Mouse (Mus musculus): ENCODE data around the gene Lrig3.

Gene Lrig3

DNA sequence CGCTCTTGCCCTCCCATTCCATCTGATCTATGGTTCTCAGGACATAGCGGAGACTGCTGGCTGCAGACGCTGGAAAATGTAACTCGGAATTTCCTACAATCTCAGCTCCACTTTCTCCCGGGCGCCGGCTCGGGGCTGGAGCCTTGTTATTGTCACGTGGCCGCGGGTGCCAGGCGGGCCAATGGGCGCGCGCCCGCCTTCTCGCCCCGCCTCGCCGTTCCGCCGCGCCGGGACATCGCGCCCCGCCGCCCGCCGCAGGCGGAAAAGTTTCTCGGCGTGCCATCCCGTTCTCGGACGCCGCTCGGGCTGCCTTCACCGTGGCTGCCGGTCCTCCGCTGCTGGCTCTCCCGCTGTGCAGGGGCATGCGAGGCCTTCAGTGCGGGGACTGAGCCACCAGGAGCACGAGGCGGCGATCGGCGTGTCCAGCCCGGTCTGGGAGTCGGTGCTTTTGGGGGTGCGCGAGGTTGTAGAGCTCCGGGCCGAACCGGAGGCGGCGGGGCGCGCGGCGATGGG, at the start of gene Lrig3:
Gene Lrig3, plus strand, starts transcription at position 201 of the 513 bp plus-strand sequence.
- peak; percentile 93 for DNase-seq

DNA sequence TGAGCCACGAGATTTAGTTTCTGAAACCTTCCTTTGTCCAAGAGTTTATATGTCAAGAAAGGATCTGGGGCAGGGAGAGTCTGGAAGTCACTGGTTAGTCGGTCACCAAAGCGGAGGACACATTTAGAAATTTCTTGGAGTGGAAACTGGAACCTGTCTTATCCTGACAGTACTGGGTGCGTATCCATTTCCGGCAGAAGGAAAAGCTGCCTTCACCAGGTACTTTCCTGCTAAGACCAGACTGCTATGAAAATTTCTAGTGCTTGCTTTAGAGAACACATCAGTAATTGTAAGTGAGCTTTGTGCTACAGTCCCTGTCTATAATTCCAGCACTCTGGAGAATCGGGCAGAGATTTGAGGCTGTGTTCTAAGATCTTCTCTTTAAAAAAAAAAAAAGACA, 49.2 kb upstream of the Lrig3 start:
- DNase-seq: no peak

DNA sequence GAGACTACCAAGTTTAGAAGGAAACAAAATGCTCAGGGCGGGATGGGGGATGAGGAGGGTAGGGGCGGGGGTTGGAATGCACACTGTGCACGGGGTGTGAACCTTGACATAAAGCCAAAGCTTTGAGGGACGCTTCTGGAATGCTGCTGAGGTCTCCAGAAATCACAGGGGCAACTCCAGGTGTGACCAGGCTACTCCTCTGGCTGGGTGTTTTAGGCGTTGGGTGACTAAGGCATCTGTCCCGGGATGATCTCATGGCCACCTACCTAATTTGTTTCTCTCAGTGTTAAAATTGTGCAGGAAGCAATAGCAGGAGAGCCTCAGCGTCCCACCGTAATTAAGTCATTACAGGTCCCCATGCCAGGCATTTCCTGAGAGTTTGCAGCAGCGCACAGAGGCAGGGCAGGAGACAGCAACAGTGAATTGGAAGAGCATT, 48.5 kb upstream of the Lrig3 start:
- no peak for DNase-seq

DNA sequence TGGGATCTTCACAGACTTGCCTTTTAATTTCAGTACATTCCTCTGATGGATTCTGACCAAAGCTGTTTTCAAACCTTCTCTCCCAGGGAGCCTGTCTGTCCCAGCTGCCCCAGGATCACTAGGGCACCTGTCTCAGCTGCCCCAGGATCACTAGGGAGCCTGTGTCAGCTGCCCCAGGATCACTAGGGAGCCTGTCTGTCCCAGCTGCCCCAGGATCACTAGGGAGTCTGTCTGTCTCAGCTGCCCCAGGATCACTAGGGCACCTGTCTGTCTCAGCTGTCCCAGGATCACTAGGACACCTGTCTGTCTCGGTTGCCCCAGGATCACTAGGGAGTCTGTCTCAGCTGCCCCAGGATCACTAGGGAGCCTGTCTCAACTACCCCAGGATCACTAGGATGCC, 47.0 kb upstream of the Lrig3 start:
- DNase-seq: no peak

DNA sequence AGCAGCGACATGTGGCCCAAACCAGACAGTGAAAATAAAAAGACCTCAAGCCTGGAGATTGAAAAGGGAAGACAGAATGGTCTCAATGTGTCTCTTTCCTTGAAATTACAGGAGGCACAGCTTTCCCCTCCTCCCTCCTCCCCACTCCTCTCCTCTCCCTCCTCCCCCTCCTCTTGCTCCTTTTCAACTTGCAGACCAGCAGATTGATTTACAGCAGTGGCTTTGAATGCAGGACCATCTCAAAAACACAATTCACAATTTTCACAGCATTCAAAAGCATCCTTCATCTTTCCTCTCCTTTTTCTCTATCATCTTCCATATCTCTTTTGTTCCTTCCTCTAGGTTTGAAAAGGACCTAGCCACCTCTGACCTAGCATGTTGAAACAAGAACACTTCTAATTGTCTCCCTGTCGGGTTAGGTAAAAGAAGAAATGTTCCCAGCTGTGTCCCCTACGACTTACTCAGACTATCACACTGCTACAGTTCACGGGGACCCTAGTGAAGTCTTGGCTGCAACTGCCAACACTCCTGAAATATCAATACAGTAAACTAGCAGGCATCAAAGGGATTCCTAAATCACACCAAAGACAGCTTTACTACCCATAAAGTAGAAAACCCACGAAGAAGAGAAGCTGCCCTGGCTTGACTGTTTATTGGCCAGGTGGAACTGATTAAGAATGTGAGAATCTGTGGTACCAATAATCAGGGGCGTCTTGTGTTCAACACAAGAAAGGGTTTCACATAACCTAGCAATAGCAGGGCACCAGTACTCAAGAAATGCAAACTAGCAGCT, 44.1 kb upstream of the Lrig3 start:
- DNase-seq: no peak

DNA sequence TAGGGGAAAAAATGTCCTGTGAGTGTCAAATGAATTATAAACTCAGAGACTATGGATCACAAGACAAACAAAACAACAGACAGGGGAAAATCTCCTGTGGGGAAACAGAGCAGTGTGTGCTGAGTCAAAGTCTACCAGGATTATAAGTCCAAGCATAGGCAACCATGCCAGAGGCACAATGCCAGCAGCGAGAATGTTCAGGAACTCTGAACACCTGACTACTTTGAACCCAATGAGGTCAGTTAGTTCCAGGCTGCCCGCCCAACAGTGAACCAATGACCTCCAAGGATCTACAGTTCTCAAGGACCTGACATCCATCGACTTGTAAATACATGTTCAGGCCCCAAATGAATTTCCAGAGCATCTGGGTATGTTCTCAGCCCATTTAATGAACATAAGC, 36.0 kb upstream of the Lrig3 start:
- DNase-seq: peak; percentile 59

DNA sequence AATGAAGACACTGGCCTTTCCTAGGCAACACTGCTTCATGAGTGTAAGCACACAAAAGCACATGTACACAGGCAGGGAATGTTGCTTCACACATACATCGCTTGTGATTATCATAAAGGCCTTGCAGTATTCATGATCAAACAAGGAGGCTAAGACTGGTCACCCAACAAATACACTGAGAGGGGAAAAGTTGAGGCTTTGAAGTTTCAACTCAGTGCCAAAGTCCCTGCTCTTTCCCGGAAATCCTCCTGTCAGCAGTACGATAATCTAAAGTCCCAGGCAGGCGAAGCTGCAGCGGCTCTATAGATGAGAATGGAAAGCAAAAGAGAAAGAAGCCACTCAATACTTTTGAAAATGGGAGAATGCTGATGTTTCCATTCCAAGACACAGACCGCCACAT, 32.6 kb upstream of the Lrig3 start:
- DNase-seq: no peak

DNA sequence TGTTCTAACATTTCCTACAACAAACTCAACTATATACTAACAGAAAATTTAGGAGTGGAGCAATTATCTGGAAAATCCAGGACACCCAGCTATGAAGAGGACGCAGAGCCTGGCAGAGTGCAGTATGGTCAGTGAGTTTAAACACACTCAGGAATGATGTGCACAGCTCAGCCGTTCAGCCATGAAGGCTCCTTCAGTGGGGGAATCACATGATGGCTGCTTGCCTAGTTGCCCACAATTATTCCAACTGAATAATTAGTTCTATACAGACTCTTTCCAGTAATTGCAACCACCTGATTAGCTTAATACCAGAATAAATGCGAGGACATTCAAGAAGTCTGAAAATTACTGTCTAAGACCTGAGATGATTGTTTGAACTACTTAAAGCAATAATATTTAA, 31.9 kb upstream of the Lrig3 start:
- DNase-seq: no peak

DNA sequence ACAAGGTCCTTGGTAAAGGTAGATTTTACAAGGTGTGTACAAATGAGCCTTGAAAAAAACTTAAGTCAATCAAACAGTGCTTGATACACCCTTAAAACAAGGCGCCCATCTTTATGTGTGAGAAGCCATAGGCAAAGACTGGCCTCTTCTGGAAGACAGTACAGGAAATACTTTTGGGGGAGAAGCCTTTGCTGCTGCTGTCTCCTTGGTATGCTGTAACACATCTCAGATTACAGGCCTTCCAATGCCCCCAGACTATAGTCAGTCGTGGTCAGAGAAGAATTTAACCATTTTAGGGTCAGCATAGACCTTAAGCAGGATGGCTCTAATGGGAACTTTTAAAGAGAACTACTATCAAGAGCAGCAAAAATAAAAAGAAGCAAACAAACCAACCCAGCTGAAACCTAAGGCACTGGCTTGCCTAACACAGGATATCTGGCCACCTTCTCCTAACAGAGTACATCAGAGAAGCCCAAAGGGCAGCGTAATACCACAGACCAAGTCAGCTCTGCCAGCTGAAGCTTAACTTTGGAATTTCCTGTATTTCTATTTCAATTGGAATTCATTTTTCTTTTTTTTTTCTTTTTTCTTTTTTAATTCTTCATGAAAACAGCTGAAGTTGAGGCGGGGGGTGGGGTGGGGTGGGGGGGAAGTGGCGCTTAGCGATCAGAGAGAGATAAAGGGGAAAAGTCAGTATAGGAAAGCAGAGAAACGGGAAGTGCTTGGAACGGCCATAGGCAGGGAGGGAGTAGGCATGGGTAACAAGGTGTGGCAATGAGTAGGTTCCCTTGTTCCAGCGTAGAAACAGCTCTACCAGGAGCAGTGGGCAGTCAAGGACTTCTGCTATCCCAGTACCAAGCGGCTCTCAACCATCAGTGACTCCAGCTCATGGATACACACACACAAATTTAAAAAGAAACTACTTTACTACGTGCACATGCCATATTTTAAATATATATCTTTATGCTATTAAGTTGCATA, 28.2 kb upstream of the Lrig3 start:
- DNase-seq: no peak

DNA sequence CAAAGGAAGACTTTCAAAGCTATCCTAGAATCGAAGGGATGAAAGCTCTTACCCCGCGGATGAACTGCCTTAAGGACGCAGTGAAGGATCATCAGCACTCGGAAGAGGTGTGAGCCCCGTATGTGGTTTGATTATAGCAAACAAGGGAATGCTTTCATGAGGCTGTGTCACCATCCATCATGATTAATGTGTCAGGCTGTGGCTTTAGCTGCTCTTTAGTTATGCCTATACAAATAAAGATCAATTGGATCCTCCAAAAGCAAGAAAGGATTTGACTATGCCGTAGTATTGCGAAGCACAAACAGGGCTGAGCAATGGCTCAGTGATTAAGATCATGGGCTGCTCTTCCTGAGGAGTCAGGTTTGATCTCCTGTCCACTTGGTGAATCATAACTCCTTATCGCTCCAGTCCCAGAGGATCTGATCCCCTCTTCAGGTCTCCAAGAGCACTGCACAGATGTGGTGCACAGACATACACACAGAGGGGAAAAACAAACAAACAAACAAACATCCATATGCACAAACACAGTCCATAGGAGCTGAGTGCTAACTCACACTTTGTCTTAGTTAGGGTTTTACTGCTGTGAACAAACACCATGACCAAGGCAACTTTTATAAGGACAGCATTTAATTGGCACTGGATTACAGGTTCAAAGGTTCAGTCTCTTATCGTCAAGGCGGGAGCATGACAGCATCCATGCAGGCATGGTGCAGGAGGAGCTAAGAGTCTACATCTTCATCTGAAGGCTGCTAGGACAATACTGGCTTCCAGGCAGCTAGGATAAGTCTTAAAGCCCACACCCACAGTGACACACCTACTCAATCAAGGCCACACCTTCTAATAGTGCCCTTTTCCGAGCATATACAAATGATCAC, 27.2 kb upstream of the Lrig3 start:
- no peak for DNase-seq

DNA sequence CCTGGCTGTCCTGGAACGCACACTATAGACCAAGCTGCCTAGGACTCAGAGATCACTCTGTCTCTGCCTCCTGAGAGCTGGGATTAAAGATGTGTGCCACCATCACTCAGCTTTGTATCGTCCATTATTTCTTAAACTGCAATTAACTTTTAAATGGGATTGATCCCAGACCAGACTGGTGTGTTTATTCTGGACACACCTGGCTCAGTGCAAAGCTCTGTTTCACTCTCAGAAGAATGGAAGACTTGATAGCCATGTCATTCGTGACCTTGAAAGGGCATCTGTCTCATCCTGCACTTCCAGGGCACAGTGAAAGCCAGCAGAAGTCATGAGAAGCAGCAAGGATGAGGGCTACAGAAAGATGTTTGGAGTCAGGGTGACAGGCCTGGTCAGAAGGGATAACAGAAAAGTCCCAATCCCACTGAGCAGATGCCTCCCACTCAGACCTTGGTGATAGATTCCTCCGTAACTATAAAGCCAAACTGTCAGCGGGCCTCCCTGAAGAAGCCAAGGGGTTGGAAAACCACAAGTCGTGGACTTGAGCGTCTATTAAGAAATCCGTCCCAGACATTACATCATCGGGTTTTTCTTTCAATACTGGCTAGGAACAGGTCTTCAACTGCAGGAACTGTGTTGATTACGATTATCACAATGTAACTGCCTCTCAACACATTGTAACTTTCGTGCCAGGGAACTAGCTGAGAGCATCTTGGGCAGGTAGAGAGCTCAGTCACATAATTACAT, 25.5 kb upstream of the Lrig3 start:
- DNase-seq: no peak

DNA sequence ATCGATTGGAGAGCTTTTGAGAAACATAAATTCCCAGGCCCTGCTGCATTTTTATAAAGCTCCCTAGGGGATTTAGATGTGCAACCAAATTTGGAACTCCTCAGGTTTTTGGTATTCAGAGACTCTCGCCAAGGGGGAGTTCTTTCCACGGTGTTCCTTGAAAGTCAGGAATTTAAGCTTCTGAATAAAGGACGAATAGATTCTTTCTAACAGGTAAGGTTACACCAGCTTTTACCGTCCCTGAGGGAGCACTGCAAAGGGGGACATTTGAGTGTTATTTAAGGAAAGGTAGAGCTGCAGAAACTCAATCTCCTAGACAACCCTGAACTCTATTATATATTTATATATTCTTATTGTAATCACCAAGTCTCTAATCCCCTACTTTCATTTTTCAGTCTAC, 22.9 kb upstream of the Lrig3 start:
- no peak for DNase-seq

DNA sequence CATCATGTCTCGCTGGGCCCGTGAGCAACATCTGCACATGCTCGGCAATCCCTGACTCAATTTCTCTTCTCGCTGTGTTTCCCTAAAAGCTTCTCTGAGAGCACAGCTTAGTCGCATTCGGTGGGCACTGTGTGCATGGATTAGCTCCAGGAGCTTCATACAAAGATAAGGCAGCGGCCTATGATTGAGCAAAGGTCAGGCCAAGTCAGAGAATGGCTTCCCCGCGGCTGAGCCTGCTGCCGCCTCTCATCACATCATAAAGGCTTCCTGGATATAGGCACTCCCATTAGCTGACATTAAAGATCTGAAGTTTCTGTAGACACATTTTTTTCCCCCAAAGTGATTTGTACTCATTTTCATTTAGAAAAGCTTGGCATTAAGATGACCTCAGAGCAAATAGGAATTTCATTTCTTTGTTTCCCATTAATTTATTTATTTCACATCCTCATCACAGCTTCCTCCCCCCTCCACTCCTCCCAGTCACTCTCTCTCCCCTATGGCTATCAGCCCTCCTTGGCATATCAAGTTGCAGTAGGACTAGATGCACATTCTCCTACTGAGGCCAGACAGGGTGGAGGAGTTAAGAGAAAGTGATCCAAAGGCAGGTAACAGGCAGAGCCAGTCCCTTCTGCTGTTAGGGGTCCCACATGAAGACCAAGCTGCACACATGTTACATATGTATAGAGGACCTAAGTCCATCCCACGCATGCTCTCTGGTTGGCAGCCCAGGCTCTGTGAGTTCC, 21.0 kb upstream of the Lrig3 start:
- no peak for DNase-seq

DNA sequence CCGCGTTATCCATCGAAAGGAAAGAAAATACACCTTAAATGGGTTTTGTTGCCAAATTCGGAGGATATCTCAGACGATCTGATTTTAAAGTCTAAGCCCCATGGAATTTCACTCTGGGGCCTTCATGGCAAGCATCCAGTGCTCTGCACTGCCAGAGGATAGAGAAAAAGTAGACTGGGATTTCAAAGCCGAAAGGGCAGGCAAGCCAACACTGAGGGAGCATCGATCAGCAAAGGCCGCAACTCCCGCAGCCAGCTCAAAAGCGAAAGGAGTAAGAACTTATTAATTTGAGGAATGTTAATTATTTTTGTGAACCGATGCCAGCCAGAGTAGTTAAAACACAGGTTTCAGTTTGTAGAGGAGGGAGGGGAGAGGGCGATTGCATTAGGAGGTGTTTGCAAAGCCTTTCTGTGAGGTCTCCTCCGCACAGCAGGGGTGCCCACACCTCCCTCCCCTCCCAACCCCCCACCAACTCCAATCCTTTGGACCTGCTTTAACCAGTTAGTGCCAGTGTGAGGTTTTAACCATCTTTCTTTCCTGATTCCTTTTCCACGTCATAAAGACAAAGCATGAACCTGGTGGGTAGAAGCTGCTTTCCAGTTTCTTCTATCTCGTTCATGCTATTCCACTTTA, 17.0 kb upstream of the Lrig3 start:
- peak; percentile 38 for DNase-seq

DNA sequence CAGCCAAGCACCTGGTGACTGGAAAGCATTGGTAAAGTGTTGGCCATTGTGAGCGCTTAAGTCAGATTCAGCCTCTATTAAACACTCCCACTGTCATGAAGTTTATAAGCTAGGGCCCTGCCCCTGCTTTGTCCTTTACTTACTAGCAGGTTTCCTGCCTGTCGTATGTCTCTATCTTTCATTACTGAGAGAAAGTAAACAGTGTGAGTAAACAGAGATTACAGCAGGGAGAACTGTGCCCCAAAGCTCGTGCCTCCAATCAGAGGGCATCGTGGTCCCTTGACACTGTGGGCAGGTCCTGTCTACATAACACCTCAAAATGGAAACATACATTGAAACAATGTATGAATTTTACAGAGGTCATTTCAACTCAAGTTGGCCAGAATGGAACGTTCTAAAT, 14.3 kb upstream of the Lrig3 start:
- no peak for DNase-seq

DNA sequence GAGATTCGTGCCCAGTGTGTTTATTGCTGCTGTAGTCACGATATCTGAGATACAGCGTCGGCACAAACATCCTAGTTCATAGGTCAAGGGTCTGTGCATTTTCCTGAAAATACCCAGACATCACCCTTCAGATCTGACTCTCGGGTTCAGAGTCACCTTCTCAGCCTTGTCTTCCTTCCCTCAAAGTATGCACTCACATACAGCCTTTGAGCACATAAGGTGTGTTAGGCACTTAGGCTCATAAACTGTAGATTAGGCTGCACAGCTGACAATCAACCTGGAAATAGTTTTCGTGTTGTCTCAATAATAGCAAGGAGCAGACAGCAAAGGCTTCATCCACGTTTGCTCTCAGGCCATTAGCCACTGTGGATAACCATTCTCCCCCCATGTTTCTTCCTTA, 11.6 kb upstream of the Lrig3 start:
- DNase-seq: no peak

DNA sequence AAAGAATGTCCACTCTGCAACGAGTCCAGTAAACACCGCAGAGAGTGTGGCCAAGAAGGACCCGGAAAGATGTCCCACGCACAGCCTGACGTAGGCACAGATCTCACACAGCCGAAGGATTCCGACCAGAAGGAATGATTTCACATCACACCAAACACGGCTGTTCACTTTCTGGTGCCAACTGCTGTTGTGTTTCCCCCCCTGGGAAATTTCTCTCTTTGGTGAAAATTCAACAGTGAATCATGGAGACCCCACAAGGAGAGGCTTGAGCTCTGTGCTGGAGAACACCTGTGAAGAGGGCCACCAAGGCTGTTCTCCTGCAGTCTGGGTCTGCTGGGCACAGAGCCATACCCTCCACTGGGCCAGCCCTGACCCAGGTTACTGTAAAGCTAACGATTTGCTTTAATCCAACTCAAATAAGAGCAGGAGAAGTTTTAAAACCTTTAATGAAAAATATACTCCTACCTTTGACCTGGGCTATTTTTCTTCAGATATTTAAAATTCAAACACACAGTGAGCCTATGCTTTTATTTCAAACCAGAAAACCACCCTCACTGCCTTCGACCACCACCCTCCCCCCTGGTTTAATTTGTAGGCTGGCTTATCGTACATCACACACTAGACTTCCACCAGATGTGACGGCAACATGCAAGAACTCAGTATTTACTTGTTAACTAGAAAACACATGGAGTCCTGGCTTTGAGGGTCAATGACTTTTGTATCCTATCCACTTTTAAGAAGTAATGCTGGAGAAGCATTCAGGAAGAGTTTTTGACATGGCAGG, 11.0 kb upstream of the Lrig3 start:
- no peak for DNase-seq

DNA sequence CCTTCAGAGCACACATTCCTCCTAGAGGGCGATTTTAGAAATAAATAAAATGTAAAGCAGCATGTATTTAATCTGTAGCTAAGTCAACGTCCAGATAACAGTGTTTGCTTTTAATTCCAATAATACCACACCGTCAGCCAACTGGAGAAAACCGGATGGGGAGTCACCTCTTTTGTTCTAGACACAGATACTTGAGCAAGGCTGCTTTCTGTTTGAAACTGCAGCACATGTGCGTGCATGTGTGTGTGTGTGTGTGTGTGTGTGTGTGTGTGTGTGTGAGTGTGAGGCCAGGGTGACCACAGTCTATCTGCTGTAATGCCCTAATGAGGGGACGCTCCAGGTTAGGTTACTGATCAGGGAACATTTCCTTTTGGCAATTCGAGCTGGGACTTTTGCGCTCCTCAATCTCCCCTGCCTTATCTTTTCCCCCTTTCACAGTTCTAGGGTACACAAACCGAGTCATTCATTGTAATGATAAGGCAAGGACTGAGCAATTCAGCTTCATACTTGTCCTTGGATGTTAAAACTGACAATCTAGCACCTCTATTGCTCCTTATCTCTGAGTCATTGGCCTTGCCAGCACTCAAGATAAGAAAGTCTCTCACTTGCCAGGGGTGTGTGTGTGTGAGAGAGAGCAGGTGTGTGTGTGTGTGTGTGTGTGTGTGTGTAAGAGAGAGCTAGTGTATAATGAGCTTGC, 4.4 kb upstream of the Lrig3 start:
- no peak for DNase-seq

DNA sequence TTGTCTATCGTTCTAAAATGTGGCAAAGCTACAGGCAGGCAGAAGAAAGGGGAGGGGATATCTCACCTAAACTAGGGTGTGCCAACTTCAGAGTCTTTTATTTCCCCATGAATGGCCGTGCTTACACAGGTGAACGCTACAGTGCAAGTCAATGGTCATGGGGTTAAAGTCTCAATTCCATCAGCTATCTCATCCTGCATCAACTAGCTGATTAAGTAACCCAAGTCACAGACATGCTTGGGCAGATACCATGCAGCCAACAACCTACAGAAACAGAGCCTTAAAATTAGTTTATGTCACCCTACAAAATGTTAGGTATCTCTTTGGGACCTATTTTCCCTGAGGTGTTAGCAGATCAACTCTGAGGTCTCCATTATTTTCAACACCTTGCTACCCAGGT, 1.3 kb upstream of the Lrig3 start:
- DNase-seq: no peak

Measured in kidney, postnatal 10 days (tissue).